Mouse (Mus musculus) urinary bladder, postnatal 4 days (tissue): ENCODE results near the gene Narf.

ENCODE experiments used
- DNase-seq, 2 experiments: peaks; one replicate each; pipeline ENCODE4 v3.0.0; 2021 to 2022; ENCODE audit warnings: low spot score in 2 of 2

Narf gene

DNA sequence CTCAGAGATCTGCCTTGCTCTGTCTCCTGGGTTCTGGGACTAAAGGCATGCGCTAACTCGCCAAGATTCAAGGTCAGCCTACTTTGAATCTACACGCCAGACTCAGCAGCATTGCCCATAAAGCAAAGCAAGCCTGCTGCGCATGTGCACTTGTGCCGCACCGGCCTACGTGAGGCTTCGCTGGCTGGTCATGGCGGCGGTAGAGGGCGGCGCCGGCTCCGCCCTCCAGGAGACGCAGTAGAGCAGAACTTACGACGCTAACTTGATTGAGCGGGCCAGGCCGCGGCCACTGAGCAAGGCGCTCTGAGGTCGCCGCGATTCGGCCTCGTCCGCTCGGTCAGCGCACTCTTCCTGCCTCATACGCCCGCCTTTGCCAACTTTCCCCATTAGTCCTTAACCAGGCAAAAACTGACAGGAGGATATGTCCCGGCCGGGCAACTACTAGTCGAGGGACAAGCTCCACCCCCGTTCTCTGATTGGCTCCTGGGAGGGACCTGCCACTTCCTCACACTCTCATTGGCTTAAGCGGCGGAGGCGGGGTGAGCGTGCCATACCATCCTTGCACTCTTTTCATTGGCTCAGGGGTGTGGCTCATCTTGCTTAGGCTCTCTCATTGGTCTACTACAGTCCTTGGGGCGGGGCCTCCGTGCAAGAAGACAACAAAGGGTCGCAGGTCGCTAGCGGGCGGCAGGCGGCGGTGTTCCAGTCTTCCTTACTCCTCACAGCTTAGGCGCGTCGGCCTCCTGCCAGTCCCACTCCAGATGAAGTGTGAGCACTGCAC is at the start of gene Narf:
Gene Narf, plus strand, starts transcription at position 690 of the 781 bp plus-strand sequence.
- DNase-seq: peak; percentile 98 to 99

DNA sequence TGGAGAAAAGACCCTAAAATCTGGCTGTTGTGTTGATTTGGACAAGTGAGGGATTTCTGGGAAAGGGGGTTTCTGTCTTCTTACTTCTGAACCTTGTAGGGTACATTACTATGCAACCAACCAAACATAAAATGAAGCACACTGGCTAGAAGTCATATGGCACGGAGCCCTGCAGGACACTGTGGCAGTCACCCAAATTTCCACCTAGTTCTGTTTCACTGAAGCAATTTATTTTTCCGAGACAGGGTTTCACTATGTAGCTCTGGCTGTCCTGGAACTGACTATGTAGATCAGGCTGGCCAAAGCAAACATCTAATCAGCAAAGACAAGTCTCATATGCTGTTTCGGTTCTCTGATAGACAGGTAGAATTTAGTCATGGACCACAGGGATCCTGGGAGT is 47.4 kb upstream of the Narf start:
- no peak for DNase-seq

DNA sequence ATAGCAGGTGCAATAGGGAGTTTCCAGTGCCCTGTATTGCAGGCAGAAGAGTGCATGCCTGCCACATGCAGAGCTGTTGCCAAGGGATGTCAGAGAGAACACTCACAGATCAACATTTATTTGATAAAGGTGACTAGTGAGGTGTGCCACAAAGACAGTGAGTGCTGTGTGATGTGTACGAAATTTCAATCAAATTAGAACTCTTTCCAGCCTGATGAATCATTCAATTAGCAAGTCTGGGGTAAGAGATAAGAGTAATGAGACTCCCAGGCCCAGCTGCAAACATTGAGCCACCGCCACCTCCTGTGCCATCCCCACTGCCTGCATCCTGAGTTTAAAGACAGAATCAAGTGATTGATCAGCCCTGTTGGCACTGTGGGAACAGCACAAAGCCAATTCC is 44.3 kb upstream of the Narf start:
- no peak for DNase-seq

DNA sequence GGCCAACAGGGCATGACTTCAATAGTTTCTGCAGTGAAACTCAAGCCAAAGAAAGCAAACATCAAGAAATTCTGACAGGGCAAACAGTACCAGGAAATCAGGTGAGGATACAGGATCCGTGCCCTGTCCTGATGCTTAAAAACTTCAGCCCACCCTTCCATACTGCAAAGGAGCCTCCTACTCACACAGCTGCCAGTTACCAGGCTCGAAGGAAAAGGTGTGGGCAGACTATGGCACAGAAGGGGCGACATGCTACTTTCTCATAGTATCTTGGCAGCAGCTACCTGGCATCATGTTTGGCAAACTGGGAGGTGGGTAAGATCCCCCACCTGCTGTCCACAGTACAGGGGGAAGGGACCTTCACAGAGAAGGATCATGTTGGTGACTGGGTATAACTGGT is 43.6 kb upstream of the Narf start:
- DNase-seq: no peak

DNA sequence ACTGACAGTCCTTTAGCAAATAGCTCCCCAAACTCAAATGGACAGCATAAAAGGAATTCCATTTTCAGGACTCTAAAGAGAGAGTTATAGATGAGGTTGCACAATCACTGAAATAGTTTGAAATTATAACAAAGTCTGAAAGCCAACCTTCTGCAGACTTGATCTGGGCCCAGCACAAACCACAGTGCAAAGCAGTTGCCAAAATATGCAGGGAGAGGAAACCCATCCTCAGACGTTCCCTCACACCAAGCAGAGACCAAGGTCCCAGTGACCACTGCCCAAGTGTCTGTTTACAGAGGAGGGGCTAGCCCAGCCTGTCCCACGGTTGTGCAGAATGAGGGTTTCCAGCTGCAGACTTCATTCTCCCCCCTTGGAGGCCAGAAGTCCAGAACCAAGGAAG is 38.4 kb upstream of the Narf start:
- no peak for DNase-seq

DNA sequence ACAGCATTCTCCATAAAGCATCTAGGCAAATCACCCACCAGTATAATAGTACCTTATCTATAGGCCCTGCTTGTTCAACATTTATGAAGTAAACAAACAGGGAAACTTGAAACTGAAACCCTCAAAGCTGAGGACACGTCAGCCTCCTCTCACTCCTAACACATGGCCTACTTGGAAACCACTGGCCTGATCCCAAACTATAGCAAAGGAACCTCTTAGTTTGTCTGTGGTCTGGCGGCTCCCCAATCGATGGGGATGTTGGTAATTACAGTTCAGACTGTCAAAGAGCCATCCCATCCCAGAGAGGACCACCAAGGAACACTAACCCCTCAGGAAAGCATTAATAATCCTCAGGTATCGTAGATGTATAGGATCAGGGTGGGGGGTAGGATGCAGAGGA is 37.2 kb upstream of the Narf start:
- DNase-seq: no peak

DNA sequence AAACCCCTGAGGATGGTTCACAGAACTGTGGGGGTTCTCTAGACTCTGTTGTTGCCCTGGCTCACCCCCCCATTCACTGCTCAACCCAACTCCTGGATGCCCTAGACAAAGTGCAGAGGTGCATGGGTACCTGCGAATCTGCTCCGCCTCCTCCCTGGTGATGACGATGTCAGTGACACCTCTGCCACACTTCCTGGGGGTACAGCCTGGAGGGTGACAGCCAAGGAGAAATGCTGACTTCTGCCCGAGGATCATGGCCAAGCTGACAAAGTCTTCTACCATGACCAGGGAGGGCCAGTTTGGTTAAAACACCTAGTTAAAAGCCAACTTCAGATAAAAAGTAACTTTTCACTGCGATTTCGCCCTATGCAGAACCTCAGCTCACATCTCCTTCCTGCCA is 36.3 kb upstream of the Narf start:
- no peak for DNase-seq

DNA sequence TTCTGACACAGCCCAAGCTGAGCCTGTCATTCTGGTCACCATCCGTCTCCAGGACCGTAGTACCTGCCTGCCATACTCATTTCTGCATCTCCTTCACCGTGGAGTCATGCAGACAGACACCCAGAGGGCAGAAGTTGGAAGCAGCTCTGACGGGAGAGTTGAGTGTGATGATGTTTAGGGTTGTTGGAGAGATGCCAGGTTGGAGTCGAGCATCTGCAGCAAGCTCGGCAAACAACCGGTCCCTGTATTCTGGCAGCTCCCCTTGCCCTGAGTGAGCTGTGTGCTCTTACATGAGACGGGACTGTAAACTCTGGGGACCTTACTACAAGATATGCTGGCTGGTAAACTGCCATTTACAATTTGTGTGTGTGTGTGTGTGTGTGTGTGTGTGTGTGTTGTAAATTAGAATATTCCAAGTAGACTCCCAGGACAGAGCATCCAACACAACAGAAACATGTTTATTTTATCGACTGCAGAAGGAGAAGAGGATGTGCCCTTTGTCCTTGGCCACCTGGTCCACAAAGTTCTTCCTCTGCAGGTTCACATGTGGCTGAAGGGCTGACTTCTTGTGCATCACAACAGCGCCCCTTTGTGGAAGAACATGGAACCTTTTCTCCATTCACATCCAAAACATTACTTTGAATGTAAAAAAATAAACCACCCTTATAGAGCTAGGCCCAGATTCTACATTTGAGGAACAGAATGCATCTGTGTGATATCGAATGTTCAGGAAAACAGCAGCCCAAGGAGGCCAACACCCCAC is 35.4 kb upstream of the Narf start:
- DNase-seq: no peak

GRCm38 (mm10) chr11:121203859-121204160 is 33.2 kb upstream of the Narf start:
- DNase-seq: no peak

GRCm38 (mm10) chr11:121204161-121205006 is 32.7 kb upstream of the Narf start, which contains the start of the genes Hexdc and Ogfod3:
Gene Hexdc (plus strand): TSS chr11:121204433.
Gene Ogfod3 (minus strand): TSS chr11:121204711.
- DNase-seq: peak; percentile 91 to 96

DNA sequence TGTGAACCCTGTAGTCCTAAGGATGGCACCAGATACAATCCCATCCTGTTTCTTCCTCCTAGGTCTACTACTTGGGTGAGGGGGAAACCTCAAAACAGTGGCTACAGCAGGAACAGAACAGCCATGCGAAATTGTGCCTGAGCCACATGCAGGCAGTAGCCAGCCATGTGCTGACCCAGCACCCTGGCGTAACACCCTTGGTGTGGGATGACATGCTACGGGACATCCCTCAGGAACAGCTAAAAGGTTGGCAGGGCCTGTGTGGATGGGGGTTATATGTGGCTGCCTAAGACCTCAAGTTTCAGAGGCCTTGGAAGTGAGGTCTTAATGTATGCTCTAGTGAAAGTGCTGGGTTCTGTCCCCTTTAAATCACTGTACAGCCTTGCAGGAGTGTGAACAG is 20.2 kb upstream of the Narf start:
- DNase-seq: no peak

DNA sequence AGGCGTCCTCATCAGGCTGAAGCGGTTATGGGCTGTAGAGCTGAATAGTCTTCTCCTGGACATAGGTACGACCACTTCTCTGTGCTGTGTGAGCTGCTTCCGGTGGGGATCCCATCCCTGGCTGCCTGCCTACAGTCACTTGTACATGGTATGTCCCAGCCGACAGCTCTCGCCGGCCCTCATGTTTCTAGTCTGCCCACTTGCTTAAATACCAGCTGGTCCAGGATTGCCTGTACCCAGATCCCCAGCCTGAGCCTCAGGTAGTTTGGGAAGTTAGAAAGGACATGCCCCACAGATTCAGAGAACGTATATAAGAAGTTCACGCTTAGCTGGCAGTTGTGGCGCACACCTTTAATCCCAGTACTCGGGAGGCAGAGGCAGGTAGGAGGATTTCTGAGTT is 17.3 kb upstream of the Narf start:
- no peak for DNase-seq

DNA sequence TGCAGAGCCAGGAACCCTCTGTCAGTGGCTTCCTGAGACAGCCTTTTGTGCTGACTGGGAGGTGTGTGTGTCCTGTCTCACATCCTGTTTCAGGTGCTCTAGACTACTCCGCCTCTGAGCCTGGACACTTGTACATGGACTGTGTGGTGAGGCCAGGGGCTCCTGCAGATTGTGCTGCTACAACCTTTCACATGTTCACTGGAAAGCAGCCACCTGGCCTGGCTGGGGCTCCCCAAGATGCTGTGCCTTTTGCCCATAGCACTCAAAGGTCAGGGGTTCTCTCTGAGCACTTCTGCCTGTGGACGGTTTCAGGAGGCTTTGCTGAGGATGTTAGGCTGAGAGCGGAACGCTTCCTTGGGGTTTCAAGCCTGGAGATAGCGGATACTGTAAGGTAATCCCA is 16.3 kb upstream of the Narf start:
- DNase-seq: no peak

- DNase-seq: no peak
These were observed 15.6 kb upstream of the Narf start for GRCm38 (mm10) chr11:121221321-121222010.

DNA sequence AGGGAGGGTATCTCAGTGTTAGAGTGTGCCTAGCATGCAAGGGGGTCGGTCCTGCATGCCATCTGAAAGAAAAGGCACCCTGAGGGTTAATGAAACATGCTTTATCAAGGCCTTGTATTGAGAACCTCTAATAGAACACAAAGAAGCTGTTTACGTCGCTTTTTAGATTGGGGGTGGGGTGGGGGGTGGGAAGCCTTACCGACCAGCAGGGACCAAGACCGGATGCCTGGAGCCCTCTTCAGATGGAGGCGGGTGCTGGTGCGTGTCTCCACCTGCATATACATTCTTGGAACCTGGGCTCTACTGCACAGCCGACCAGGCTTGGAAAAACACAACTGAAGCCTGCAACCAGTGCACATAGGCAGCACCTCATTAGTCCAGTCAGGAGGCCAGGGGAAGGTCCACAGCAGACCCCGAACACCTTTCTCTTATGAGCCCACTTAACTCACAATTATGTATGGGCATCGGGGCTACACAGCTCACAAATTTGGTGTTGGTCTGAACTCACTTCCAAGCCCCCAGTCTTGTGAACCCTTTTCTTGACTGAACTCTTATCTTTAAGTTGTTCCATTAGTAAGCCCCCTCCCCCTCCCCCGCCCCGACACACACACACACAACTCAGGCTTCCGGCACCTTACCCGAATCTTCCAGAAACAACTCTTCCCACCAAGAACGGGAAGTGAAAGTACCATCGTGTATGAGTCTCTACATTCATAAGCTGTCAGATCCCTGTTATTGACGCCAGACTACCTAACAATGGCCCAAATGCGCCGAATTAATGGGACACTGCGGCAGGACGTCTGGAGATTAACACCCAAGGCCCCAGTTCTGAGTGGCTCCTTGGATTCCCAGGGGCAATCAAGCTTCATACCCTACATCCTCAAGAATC is 8.7 kb upstream of the Narf start:
- DNase-seq: no peak

DNA sequence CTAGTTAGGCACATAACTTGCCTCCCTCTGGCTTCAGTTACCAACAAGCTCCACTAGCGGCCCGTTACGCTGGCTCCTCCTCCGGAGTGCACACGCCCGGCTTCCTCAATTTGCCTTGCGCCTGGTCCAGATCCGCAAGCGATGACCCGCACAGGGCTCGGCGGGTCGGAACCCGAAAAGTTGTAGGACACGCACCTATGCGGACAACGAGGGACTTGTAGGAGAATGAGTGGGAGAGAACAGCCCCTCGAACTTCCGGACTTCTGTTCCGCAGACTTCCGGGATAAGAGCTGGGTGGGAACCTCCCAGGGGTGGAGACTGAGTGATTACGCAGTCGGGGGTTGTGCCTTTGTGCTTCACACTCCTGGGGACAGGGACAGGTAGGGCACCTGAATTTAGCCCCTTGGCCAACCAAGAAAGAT is 8.0 kb upstream of the Narf start, which contains the start of gene Cybc1:
Gene Cybc1, minus strand, starts transcription at position 305 of the 422 bp plus-strand sequence.
- DNase-seq: peak; percentile 62 to 64

GRCm38 (mm10) chr11:121231191-121231590 is 5.9 kb upstream of the Narf start:
- no peak for DNase-seq

DNA sequence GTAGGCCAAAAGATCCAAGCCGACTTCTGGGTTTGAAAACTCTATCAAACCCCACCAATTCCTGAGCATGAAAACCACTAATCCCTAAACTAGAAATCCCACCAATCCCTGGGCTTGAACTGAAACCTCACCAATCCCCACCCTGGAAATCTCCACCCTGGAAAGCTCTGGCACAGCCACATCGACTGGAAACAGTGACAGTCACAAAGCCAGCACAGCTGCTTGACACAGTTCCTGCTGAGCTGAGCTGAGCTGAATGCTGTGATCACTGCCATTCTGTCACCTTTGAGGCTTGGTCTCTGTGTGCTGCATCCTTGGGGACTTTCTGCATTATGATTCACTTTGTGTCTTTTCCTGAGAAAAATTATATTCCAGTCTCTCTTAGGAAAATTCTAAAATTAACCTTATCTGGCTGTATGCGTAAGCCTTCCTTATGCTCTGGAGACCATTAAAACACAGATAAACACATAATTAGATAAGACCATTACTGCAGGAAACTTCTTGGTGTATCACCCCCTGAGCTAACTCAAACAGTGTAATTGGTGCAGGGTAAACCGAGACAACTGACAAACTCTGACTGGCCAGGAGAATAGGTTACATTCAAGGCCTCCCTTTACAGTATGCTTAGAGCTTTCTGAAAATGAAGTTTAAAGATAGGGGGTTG is 5.3 kb upstream of the Narf start:
- no peak for DNase-seq

GRCm38 (mm10) chr11:121232706-121233105 is 4.3 kb upstream of the Narf start:
- DNase-seq: no peak
